Mouse (Mus musculus): ENCODE measurements around the gene Maml1. TPM values are rescaled to one million over a fixed set of nuclear protein-coding genes. Genes with fewer than 3 reads are reported as not detected.
A peak's percentile ranks its signal among the peaks of the same experiment; 100 is the strongest.

Maml1 gene
- polyA plus RNA-seq, 1 experiment: 12.6 TPM

DNA sequence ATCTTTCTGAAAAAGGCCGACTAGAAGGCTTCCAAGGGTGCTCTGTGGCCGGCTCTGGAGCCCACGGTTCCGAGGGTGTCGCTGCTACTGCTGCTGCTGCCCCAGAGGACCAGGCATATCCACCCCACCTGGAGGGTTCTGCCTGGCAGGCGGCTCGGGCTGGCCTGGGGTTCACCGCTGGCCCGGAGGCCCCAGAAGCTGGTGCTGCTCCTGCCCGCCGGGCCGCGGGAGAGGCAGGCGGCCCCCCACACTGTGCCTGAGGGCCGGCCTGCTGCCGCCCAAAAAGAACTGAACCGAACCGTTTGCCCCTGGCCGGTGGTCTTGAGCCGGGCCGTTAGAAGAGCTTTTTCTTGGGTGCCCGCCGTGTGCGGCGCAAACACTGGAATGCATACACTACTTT lies 57.5 kb downstream of the Maml1 start:
- no peak overlapping the region for H3K4me3 ChIP-seq (ENCODE audit: low read depth, low read length)
- 95% methylated on average over 25 of the region's 25 CpGs for WGBS

DNA sequence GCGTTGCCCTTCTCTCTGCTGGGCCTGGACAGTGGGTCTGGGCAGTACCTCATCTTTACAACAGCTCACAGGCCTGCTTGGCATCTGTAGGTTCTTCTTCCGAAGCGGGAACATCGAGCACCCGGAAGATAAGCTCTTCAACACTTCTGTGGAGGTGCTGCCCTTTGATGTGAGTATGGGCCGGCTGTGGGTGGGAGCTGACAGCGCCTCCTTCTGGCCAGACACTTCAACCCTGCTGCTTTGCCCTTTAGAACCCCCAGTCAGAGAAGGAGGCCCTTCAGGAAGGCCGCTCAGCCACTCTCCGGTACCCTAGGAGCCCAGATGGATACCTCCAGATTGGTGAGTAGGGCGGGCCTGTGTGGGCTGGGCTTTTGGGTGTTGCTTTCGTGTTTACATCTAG lies 58.1 kb downstream of the Maml1 start:
- TF ChIP-seq POLR2A (IDR thresholded peaks at IDR 0.05; ENCODE audit: low read depth, low read length) (no peak), CTCF (IDR thresholded peaks at IDR 0.05; ENCODE audit: extremely low read depth, insufficient read length, insufficient replicate concordance, low read depth, low read length) (peak; percentile 32; the same call in 1 of the 2 replicates)
- H3K4me3 ChIP-seq (ENCODE audit: low read depth, low read length): no peak overlapping the region
- H3K27me3 ChIP-seq (ENCODE audit: control insufficient read depth, insufficient read depth, low read length): no peaks in the 10 kb centered on the region
- H3K36me3 ChIP-seq (ENCODE audit: control insufficient read depth, insufficient read depth, low read length): peaks cover 41% of the 10 kb centered on the region
- peaks cover 34% of the 10 kb centered on the region for H3K4me1 ChIP-seq (ENCODE audit: control insufficient read depth, insufficient read depth, insufficient read length, low read length)
- no peak overlapping the region for H3K27ac ChIP-seq (ENCODE audit: insufficient read depth, low read depth, low read length)
- 87% methylated on average over 11 of the region's 11 CpGs for WGBS

More for the DNA sequence above, 57.5 kb downstream of the Maml1 start:
- Histone ChIP-seq H3K36me3 (ENCODE audit: control insufficient read depth, insufficient read depth, low read length) (peaks cover 41% of the 10 kb centered on the region), H3K4me1 (ENCODE audit: control insufficient read depth, insufficient read depth, insufficient read length, low read length) (peaks cover 30% of the 10 kb centered on the region), H3K27ac (ENCODE audit: insufficient read depth, low read depth, low read length) (no peak overlapping the region), H3K27me3 (ENCODE audit: control insufficient read depth, insufficient read depth, low read length) (no peaks in the 10 kb centered on the region)
- TF ChIP-seq POLR2A (IDR thresholded peaks at IDR 0.05; ENCODE audit: low read depth, low read length): no peak

DNA sequence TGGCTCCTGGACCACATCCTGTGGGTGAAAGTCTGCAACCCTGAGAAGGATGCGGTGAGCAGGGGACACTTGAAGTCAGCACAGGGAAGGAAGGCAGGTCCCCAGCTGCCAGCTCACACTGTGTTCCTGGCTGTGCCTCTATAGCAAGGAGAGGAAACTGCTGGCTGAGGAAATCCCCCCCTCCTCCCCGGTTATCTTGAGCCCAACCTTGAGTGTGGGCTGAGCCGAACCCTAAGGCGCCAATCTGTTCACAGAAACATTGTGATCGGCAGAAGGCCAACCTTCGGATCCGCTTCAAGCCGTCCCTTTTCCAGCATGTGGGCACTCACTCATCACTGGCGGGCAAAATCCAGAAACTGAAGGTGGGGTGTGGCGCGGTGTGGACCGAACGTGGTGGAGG lies 59.1 kb downstream of the Maml1 start:
- H3K4me1 ChIP-seq (ENCODE audit: control insufficient read depth, insufficient read depth, insufficient read length, low read length): peaks cover 37% of the 10 kb centered on the region
- WGBS: 92% methylated on average over 13 of the region's 13 CpGs
- no peak overlapping the region for H3K4me3 ChIP-seq (ENCODE audit: low read depth, low read length)

DNA sequence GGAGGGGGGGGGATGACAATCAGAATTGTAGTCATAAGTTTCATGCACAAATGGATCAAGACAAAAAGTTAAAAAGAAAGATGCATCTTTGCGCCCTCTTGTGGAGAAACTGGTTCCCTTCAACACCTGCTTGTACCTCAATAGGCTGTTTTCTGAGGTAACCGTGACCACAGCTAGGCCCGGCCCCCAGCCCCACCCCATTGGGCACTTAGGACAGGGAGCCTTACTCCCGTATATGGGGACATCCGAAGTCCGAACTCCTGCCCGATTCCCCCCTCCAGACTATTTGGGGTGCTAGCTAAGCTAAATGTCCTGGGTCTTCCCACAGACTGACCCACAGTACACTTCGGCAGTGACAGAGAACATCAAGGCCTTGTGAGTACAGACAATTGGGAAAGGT lies 60.7 kb downstream of the Maml1 start:
- H3K36me3 ChIP-seq (ENCODE audit: control insufficient read depth, insufficient read depth, low read length): peaks cover 41% of the 10 kb centered on the region
- H3K27ac ChIP-seq (ENCODE audit: insufficient read depth, low read depth, low read length): no peak overlapping the region
- WGBS: 25% methylated on average over 8 of the region's 8 CpGs
- peaks cover 41% of the 10 kb centered on the region for H3K4me1 ChIP-seq (ENCODE audit: control insufficient read depth, insufficient read depth, insufficient read length, low read length)
- H3K27me3 ChIP-seq (ENCODE audit: control insufficient read depth, insufficient read depth, low read length): no peaks in the 10 kb centered on the region
- TF ChIP-seq POLR2A (IDR thresholded peaks at IDR 0.05; ENCODE audit: low read depth, low read length): no peak
- peak; percentile 54; the same call in 1 of the 2 replicates for TF ChIP-seq CTCF (IDR thresholded peaks at IDR 0.05; ENCODE audit: extremely low read depth, insufficient read length, insufficient replicate concordance, low read depth, low read length)
- H3K4me3 ChIP-seq (ENCODE audit: low read depth, low read length): no peak overlapping the region

More for the DNA sequence above, 59.1 kb downstream of the Maml1 start:
- Histone ChIP-seq H3K27me3 (ENCODE audit: control insufficient read depth, insufficient read depth, low read length) (no peaks in the 10 kb centered on the region), H3K36me3 (ENCODE audit: control insufficient read depth, insufficient read depth, low read length) (peaks cover 41% of the 10 kb centered on the region), H3K27ac (ENCODE audit: insufficient read depth, low read depth, low read length) (no peak overlapping the region)
- TF ChIP-seq POLR2A (IDR thresholded peaks at IDR 0.05; ENCODE audit: low read depth, low read length): no peak
- no peak for TF ChIP-seq CTCF (IDR thresholded peaks at IDR 0.05; ENCODE audit: extremely low read depth, insufficient read length, insufficient replicate concordance, low read depth, low read length)

DNA sequence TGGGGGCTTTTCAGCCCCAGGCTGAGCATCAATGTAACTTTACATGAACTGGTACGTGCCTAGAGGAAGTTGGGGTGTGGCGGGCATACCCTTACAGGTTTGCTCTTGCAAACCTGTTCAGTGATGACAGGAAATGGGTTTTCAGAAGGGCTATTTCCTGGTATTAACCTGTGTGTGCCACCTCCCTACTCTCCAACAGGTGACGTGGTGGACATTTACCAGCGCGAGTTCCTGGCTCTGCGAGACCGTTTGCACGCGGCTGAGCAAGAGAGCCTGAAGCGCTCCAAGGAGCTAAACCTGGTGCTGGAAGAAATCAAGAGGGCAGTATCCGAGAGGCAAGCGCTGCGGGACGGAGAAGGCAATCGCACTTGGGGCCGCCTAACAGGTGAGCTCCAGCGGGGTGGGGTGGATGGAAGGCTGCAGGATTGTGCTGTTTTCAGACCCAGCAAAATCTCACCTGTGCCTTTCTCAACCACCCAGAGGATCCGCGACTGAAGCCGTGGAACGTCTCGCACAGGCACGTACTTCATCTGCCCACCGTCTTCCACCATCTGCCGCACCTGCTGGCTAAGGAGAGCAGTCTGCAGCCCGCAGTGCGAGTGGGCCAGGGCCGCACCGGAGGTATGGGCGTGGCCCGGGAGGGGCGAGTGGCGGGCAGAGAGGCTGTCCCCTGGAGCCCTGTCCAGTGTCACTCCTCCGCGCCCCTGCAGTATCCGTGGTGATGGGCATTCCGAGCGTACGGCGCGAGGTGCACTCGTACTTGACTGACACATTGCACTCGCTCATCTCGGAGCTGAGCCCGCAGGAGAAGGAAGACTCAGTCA lies 61.4 kb downstream of the Maml1 start:
- H3K4me1 ChIP-seq (ENCODE audit: control insufficient read depth, insufficient read depth, insufficient read length, low read length): peaks cover 46% of the 10 kb centered on the region
- H3K27me3 ChIP-seq (ENCODE audit: control insufficient read depth, insufficient read depth, low read length): no peaks in the 10 kb centered on the region
- 0 out of 2 replicates have a peak overlapping the region, but pooled peaks have one; percentile 17 for H3K27ac ChIP-seq (ENCODE audit: insufficient read depth, low read depth, low read length)
- peaks cover 41% of the 10 kb centered on the region for H3K36me3 ChIP-seq (ENCODE audit: control insufficient read depth, insufficient read depth, low read length)
- TF ChIP-seq POLR2A (IDR thresholded peaks at IDR 0.05; ENCODE audit: low read depth, low read length): no peak
- TF ChIP-seq CTCF (IDR thresholded peaks at IDR 0.05; ENCODE audit: extremely low read depth, insufficient read length, insufficient replicate concordance, low read depth, low read length): no peak
- peak overlapping the region; percentile 38 for H3K4me3 ChIP-seq (ENCODE audit: low read depth, low read length)
- 60% methylated on average over 45 of the region's 45 CpGs for whole genome bisulfite sequencing

DNA sequence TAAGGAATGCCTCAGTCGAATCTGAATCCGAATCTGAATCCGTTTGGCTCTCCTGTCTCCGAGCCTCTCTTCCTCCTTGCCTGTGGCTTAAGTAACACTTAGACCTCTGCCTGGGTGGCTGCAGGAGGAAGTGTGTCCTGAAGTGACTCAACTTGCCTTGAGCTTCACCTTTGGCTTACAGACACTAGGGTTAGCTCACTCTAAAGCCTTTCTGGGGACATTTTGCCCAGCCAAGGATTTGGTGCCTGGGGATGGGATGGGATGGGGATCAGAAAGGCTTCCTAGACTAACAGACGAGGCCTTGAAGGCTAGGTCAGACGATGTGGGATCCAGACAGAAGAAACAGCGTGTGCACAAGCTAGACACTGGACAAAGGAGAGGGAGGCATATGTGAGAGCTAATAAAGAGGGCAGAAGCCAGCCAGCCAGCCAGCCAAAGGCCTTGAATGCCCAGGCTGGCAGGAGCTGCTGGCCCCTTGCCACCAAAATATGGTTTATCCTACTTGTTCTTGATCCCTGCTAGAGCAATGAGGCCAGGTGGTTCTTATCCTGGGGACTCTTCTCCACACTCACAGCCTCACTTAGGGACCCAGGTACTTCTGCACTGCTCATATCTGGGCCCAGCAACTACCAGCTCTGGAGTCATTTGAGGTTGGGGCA lies 62.7 kb downstream of the Maml1 start:
- TF ChIP-seq POLR2A (IDR thresholded peaks at IDR 0.05; ENCODE audit: low read depth, low read length) (no peak), CTCF (IDR thresholded peaks at IDR 0.05; ENCODE audit: extremely low read depth, insufficient read length, insufficient replicate concordance, low read depth, low read length) (no peak)
- WGBS: 26% methylated on average over 7 of the region's 7 CpGs
- H3K27ac ChIP-seq (ENCODE audit: insufficient read depth, low read depth, low read length): peak overlapping the region; percentile 34
- H3K27me3 ChIP-seq (ENCODE audit: control insufficient read depth, insufficient read depth, low read length): no peaks in the 10 kb centered on the region
- no peak overlapping the region for H3K4me3 ChIP-seq (ENCODE audit: low read depth, low read length)
- peaks cover 46% of the 10 kb centered on the region for H3K4me1 ChIP-seq (ENCODE audit: control insufficient read depth, insufficient read depth, insufficient read length, low read length)
- peaks cover 34% of the 10 kb centered on the region for H3K36me3 ChIP-seq (ENCODE audit: control insufficient read depth, insufficient read depth, low read length)

DNA sequence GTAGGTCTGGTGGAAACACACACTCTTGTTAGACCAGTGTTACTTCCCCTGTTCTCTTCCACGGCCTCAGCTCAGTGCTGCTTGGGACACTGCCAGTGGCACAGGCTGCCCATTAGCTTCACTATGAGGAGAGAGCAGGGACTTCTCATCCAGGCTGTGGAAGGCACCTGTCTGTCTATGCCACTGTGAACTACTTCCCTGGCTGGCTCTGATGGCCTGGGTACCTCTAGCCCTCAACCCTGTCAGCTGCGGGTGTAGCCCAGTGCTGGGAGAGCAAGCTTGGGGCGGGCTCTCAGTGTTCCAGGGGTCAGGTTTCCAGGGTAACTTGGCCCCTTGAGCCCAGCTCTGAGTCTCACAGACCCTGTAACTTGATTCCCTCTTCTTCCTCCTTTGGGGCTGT lies 63.3 kb downstream of the Maml1 start:
- Histone ChIP-seq H3K27me3 (ENCODE audit: control insufficient read depth, insufficient read depth, low read length) (no peaks in the 10 kb centered on the region), H3K27ac (ENCODE audit: insufficient read depth, low read depth, low read length) (peak overlapping the region; percentile 34), H3K4me3 (ENCODE audit: low read depth, low read length) (no peak overlapping the region), H3K36me3 (ENCODE audit: control insufficient read depth, insufficient read depth, low read length) (peaks cover 28% of the 10 kb centered on the region), H3K4me1 (ENCODE audit: control insufficient read depth, insufficient read depth, insufficient read length, low read length) (peaks cover 46% of the 10 kb centered on the region)
- no peak for TF ChIP-seq CTCF (IDR thresholded peaks at IDR 0.05; ENCODE audit: extremely low read depth, insufficient read length, insufficient replicate concordance, low read depth, low read length)
- no peak for TF ChIP-seq POLR2A (IDR thresholded peaks at IDR 0.05; ENCODE audit: low read depth, low read length)
- WGBS: 42% methylated on average over 3 of the region's 3 CpGs

Measured in small intestine, adult 2 months (tissue).